Mouse (Mus musculus) forebrain, embryonic 10.5 days (tissue): ENCODE results near the gene Nod1. TPM values are rescaled to one million over a fixed set of nuclear protein-coding genes. Genes with fewer than 3 reads are reported as not detected.

Source experiments
- DNase-seq: peaks from one replicate; pipeline ENCODE4 v3.0.0-alpha.2; 2017; ENCODE audit warnings: low spot score; ENCODE audit errors: extremely low spot score
- H3K27ac ChIP-seq: fragments of 300-500 bp; sonication (generic); 2 replicates; pipeline ENCODE4 v1.5.1; 2016; ENCODE audit warnings: mild to moderate bottlenecking
- H3K27me3 ChIP-seq: fragments of 300-500 bp; sonication (generic); 2 replicates; pipeline ENCODE4 v1.6.1; 2016; ENCODE audit warnings: mild to moderate bottlenecking; ENCODE audit not compliant: poor library complexity, severe bottlenecking
- H3K36me3 ChIP-seq: fragments of 300-500 bp; sonication (generic); replicated peaks from 2 replicates; pipeline ENCODE4 v1.6.1; 2016; ENCODE audit warnings: mild to moderate bottlenecking, moderate library complexity
- H3K4me1 ChIP-seq: fragments of 300-500 bp; sonication (generic); 2 replicates; pipeline ENCODE4 v1.6.1; 2016
- H3K4me3 ChIP-seq: fragments of 300-500 bp; sonication (generic); 2 replicates; pipeline ENCODE4 v1.5.1; 2016; ENCODE audit warnings: mild to moderate bottlenecking, moderate library complexity
- H3K9me3 ChIP-seq: fragments of 300-500 bp; sonication (generic); 2 replicates; pipeline ENCODE4 v1.6.1; 2016; ENCODE audit warnings: mild to moderate bottlenecking, moderate library complexity
- WGBS: fragments of 180-500 bp; shearing (Covaris S2); methylation state at CpG from one replicate; pipeline ENCODE4 v1.1.7; 2016; 5-methylcytosine and 5-hydroxymethylcytosine counted together
- polyA plus RNA-seq: library from polyadenylated mRNA; unstranded; fragments of >200 nt; fragmentation: Nextera tagmentation; extraction: Ambion mirVana; gene quantifications from 2 replicates; pipeline ENCODE4 v1.2.1, GENCODE M21; 2016

Nod1 gene
- polyA plus RNA-seq, 1 experiment from 2014 or later: 1.2 TPM

DNA sequence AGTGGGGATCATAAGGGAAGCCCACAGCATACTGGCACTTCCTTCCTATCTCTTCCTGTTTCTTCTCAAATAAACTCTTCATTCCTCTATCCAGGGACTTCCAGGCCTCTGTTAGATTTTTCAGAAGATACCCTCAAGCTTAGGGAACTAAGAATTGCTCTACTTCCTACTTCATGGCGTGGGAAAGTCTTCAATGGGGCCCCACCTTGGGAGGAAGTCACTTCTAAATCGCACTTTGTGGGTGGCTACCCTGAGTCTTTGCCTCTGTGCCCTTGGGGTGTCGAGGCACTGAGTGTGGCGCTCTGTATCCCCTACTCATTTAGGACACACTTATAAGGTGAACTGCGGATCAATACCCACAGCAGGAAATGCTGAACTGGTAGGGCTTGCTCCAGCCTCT lies 23.7 kb downstream of the Nod1 start:
- no peak overlapping the region for H3K27ac ChIP-seq
- no peaks in the 10 kb centered on the region for H3K36me3 ChIP-seq
- H3K27me3 ChIP-seq: peaks cover 18% of the 10 kb centered on the region
- H3K4me3 ChIP-seq: no peak overlapping the region
- peaks cover 4% of the 10 kb centered on the region for H3K4me1 ChIP-seq
- H3K9me3 ChIP-seq: no peaks in the 10 kb centered on the region; the same call in 1 of the 2 replicates
- 85% methylated on average over 5 of the region's 5 CpGs for WGBS
- no peak for DNase-seq

DNA sequence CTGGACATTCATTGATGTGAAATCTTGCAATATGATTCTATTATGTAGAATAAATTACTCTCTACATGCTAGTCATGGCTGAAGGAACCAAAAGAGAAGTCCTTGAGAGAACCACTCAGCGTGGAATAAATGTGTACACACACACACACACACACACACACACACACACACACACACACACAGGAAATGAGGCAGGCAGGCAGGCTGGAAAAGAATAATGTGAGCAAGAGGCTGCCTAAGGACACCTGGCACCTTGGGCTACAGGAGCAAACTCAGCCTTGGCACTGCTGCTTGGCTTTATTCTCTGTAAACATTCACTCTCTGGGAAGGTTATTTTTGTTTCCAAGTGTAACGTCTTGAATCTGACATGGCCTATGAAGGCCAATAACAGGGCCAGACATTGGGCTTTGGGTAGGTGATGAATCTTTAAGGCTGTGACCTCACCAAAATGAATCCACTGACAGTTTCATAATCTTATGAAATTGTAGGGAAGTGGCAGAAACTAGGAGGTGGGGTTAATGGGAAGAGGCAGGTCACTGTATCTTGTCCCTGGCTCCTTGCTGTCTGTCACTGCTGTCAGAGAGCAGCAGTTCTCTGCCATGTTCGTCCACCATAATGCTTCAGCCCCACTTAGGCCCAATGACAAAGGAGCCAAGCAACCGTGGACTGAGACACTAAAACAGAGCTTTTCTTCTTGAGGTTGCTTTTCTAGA lies 26.0 kb downstream of the Nod1 start:
- no peaks in the 10 kb centered on the region for H3K36me3 ChIP-seq
- no peak for DNase-seq
- H3K9me3 ChIP-seq: no peaks in the 10 kb centered on the region
- no peak overlapping the region for H3K4me3 ChIP-seq
- WGBS: 87% methylated on average over 4 of the region's 4 CpGs
- H3K27ac ChIP-seq: no peak overlapping the region
- H3K27me3 ChIP-seq: peaks cover 38% of the 10 kb centered on the region
- H3K4me1 ChIP-seq: peaks cover 11% of the 10 kb centered on the region

DNA sequence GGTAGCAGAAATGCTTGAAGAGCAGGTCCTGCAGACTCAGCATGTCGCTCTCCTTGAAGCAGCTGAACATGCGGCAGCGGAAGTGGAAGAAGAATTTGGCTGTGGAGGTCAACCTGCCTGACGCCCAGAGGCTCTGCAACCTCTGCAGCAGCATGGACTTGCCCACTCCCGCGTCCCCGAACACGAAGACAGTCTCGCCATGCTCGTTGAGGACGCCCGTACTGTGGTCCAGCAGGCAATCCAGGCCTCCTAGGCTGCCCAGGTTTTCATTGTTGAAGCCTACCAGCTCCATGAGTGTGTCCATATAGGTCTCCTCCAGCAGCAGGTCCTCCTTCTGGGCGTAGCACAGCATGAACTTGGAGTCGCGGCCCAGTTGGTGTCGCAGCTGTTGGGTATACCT lies 27.9 kb downstream of the Nod1 start:
- H3K4me3 ChIP-seq: no peak overlapping the region
- no peak overlapping the region for H3K27ac ChIP-seq

DNA sequence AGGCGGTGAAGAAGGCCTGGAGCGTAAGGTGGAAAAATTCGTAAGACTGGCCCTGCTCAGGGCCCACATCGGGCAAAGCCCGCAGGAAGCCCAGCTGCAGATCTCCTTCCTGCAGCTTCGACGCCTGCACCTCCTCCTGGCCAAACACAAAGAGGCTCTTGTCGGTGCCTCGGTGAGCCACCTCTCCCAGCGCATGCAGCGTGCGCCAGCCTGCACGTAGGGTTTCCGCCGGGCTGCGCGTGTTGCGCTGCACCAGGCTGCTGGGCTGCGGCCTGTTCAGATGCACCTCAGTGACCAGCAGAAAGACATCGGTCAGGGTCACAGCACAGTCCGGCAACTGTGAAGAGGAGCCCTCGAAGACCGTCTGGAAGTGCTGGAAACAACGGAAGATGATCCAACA lies 28.7 kb downstream of the Nod1 start:
- Histone ChIP-seq H3K4me3 (no peak overlapping the region), H3K4me1 (peaks cover 24% of the 10 kb centered on the region), H3K27me3 (peaks cover 38% of the 10 kb centered on the region), H3K27ac (peak overlapping the region; percentile 44; the same call in 1 of the 2 replicates), H3K9me3 (no peaks in the 10 kb centered on the region), H3K36me3 (no peaks in the 10 kb centered on the region)
- DNase-seq: no peak
- 54% methylated on average over 24 of the region's 24 CpGs for WGBS

More for the DNA sequence above, 27.9 kb downstream of the Nod1 start:
- H3K27me3 ChIP-seq: peaks cover 38% of the 10 kb centered on the region
- H3K36me3 ChIP-seq: no peaks in the 10 kb centered on the region
- DNase-seq: no peak
- H3K9me3 ChIP-seq: no peaks in the 10 kb centered on the region
- peaks cover 21% of the 10 kb centered on the region for H3K4me1 ChIP-seq
- 91% methylated on average over 16 of the region's 16 CpGs for WGBS

DNA sequence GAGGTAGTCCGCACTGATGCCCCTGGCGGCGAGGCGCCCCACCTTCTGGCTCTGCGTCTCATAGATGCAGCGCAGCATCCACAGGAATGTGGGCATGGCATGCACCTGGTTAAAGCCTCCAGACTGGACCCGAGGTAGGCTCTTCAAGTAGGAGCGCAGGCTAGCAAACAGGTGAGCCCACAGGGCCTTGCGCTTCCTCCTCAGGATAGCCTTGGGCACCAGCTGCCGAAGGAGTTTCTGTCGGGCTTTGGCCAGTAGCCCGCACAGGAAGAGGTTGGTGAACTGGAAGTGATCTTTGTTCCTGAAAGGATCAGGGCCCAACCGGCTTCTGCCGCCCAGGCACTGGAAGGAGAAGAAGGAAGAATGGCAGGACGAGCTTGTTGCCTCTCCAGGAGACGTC lies 29.1 kb downstream of the Nod1 start:
- H3K9me3 ChIP-seq: no peaks in the 10 kb centered on the region
- WGBS: 68% methylated on average over 16 of the region's 16 CpGs
- peaks cover 38% of the 10 kb centered on the region for H3K27me3 ChIP-seq
- peak; percentile 16 for DNase-seq
- H3K4me1 ChIP-seq: peaks cover 24% of the 10 kb centered on the region
- H3K4me3 ChIP-seq: no peak overlapping the region
- 0 out of 2 replicates have a peak overlapping the region, but pooled peaks have one; percentile 44 for H3K27ac ChIP-seq
- H3K36me3 ChIP-seq: no peaks in the 10 kb centered on the region

DNA sequence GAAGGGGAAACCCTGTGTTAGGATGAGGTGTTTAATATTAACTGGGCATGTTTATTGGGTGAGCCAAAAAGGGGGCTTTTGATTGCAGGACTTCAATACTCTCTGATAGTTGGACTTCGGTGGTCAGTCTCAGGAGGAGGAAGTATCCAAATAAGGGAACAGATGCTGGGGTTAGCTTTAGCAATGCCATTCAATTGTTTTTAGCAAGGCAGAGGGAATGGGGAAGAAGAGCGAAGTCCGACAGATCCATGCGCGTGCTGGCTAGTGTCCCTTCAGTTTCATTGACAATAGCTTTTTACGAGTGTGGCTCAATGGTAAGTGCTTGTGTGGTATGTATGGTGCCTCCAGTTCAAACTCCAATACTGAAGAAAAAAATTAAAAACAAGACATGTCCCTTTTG lies 31.3 kb downstream of the Nod1 start:
- H3K27ac ChIP-seq: no peak overlapping the region
- DNase-seq: no peak
- H3K4me3 ChIP-seq: no peak overlapping the region
- H3K4me1 ChIP-seq: peaks cover 24% of the 10 kb centered on the region
- no peaks in the 10 kb centered on the region for H3K9me3 ChIP-seq
- peaks cover 38% of the 10 kb centered on the region for H3K27me3 ChIP-seq
- no peaks in the 10 kb centered on the region for H3K36me3 ChIP-seq
- 96% methylated on average over 6 of the region's 6 CpGs for WGBS

DNA sequence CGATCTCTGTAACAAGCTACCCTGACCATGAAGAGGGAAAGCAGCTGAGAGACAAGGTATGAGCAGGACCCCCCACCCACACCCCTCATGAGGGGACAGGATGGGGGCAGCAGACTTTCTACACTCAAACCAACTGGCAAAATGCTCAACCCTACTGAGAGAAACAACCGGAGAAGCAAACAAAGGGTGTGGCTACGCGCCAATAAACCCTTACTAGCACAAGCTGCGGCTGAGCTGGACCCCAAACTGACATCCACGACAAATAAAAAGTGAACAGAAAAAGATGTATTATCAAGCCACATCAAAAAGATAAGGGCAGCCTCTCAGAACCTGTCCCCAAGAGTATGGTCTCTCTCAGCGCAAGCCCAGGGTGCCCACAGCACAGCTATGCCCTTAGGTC lies 32.3 kb downstream of the Nod1 start:
- Histone ChIP-seq H3K27me3 (peaks cover 35% of the 10 kb centered on the region), H3K4me1 (peaks cover 24% of the 10 kb centered on the region), H3K36me3 (no peaks in the 10 kb centered on the region), H3K27ac (no peak overlapping the region), H3K9me3 (no peaks in the 10 kb centered on the region), H3K4me3 (no peak overlapping the region)
- DNase-seq: no peak
- WGBS: 80% methylated on average over 7 of the region's 7 CpGs

DNA sequence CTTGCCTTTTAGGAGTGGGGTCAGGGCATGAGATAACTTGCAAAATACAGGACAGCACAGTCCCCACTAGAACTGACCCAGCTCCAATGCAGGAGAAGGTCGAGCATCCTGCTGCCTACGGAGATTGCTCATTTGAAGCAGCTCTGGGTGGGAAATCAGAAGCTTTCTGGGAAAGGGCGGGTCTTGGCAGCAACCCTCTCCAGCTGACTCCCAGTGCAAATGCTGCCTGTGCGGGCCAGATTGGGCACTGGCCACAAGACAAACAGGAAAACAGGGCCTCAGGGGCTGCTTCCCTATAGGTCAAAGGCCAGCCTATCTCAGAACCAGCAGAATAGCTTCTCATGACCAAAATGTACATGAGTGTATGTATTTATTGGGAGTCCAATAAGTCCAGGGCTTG lies 32.8 kb downstream of the Nod1 start:
- H3K36me3 ChIP-seq: no peaks in the 10 kb centered on the region
- H3K4me1 ChIP-seq: peaks cover 24% of the 10 kb centered on the region
- 77% methylated on average over 4 of the region's 4 CpGs for WGBS

DNA sequence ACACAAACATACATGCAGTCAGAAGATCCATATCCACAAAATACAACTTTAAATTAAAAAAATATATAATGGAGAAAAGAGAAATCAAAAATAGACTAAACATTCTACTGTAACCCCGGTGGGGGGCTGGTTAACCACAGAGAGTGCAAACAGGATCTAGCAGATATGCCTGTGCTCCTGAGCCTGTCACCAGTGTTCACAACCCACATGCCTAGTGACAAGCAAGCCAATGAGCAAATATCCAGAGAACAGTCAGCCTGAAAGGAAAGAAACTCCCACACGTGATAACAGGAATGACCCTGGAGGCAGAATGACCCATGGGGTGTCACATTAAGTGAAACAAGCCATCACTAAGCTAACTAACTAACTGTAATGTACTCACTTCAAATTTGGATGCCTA lies 35.9 kb downstream of the Nod1 start:
- no peak for DNase-seq
- Histone ChIP-seq H3K27me3 (no peaks in the 10 kb centered on the region), H3K4me1 (peaks cover 13% of the 10 kb centered on the region; the same call in 1 of the 2 replicates), H3K4me3 (no peak overlapping the region), H3K27ac (no peak overlapping the region), H3K36me3 (no peaks in the 10 kb centered on the region), H3K9me3 (no peaks in the 10 kb centered on the region)
- WGBS: 81% methylated on average over 2 of the region's 2 CpGs

More for the DNA sequence above, 32.8 kb downstream of the Nod1 start:
- Histone ChIP-seq H3K9me3 (no peaks in the 10 kb centered on the region), H3K27ac (no peak overlapping the region), H3K4me3 (no peak overlapping the region), H3K27me3 (peaks cover 30% of the 10 kb centered on the region)
- DNase-seq: no peak

DNA sequence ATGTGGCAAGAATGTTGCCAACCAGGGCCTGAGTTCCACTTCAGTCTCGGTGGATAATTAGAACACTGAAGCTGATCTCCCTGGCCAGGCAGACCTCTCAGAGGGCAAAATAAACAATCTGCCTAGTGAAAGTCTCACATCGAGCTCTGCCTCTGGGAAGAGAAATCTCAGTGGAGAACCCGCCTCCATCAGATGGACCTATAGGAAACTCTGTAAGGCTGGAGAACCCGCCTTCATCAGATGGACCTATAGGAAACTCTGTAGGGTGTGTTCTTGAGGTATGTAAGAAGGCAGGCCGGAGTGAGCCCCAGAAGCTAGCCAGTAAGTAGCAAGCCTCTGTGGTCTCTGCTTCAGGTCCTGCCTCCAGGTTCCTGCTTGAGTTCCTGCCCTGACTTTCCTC lies 37.5 kb downstream of the Nod1 start:
- H3K27ac ChIP-seq: no peak overlapping the region
- no peak overlapping the region for H3K4me3 ChIP-seq
- 84% methylated on average over 5 of the region's 5 CpGs for WGBS
- no peaks in the 10 kb centered on the region for H3K9me3 ChIP-seq
- no peaks in the 10 kb centered on the region for H3K36me3 ChIP-seq
- DNase-seq: no peak
- no peaks in the 10 kb centered on the region for H3K27me3 ChIP-seq
- peaks cover 7% of the 10 kb centered on the region; the same call in 1 of the 2 replicates for H3K4me1 ChIP-seq

DNA sequence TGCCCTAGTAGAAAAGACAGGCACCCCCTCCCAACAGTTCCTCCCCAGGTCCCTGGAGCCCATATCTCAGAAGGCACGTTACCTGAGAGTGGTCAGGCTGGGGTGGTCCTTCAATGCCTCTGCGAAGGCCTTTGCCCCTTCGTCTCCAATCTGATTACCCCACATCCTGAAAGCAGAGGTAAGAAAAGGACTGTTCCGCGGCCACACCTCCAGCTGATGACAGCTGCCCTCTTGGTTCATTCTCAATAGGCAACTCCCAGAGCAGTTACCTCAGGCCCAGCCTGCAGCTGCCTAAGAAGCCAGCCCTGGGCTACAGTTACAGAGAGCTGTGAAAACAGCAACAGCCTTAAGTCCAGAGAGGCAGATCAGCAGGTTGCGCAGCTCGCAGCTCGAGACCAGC lies 38.1 kb downstream of the Nod1 start:
- H3K4me3 ChIP-seq: no peak overlapping the region
- DNase-seq: no peak
- WGBS: 91% methylated on average over 8 of the region's 8 CpGs
- H3K36me3 ChIP-seq: no peaks in the 10 kb centered on the region
- 0 out of 2 replicates have a peak, but pooled peaks cover under 1% of the 10 kb centered on the region for H3K4me1 ChIP-seq
- no peaks in the 10 kb centered on the region for H3K9me3 ChIP-seq
- no peaks in the 10 kb centered on the region for H3K27me3 ChIP-seq
- no peak overlapping the region for H3K27ac ChIP-seq

DNA sequence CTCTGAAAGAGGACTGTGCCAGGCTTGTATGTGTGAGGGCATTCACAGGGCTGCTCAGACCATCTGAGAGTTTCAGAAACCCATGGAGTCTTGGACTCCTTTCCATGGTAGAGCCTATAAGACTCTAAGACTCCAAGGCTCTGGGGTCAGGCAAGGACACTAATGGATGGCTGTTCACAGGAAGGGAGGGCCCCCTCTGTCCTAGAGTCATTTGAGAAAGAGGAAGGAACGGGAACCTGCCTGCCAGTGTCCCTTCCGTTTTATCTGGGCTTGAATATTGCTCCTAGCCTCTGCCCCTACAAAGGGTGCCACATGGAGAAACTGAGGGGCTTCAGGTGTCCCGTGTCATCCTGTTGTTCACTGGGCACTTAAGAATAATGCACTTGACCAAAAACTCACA lies 38.5 kb downstream of the Nod1 start:
- Histone ChIP-seq H3K4me3 (no peak overlapping the region), H3K36me3 (no peaks in the 10 kb centered on the region), H3K27ac (no peak overlapping the region), H3K27me3 (no peaks in the 10 kb centered on the region), H3K4me1 (no peaks in the 10 kb centered on the region), H3K9me3 (no peaks in the 10 kb centered on the region)
- 89% methylated on average over 3 of the region's 3 CpGs for WGBS
- DNase-seq: no peak

DNA sequence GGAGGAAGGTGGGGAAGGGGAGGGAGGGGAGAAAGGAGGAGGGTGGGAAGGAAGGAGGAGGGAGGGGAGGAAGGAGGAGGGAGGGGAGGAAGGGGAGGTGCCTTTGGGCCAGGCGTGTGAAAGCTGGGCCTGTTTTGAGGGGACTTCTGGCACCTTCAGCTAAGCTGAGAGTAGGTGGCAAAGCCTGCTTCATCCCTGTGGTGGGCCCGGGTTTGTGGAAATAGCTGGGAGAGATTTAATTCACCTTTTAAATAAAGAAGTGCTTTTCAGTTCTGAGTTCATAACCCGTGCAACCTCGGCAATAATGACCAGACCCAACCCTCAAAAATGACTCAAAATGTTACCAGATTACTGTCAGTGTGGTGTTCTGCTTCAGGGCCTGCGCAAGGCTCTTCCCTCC lies 39.2 kb downstream of the Nod1 start:
- Histone ChIP-seq H3K9me3 (no peaks in the 10 kb centered on the region), H3K4me3 (no peak overlapping the region), H3K27ac (no peak overlapping the region), H3K4me1 (no peaks in the 10 kb centered on the region), H3K36me3 (no peaks in the 10 kb centered on the region), H3K27me3 (no peaks in the 10 kb centered on the region)
- DNase-seq: no peak
- WGBS: 81% methylated on average over 5 of the region's 5 CpGs
